Mouse (Mus musculus): ENCODE measurements around the gene Mfsd4b2. TPM values are rescaled to one million over a fixed set of nuclear protein-coding genes. Genes with fewer than 3 reads are reported as not detected.

The Mfsd4b2 gene
- polyA plus RNA-seq, 1 experiment = 10.7 TPM

GRCm38 (mm10) chr10:39896503-39896902 lies 30.2 kb downstream of the Mfsd4b2 start:
- DNase-seq (ENCODE audit: low read depth, low spot score) = no peak
- WGBS = 81% methylated on average over 5 of the region's 5 CpGs

GRCm38 (mm10) chr10:39893702-39894697 lies 32.7 kb downstream of the Mfsd4b2 start:
- 61% methylated on average over 11 of the region's 11 CpGs for WGBS
- DNase-seq (ENCODE audit: low read depth, low spot score) = no peak

- 43% methylated on average over 3 of the region's 3 CpGs for WGBS
- DNase-seq (ENCODE audit: low read depth, low spot score) = no peak
Observed at GRCm38 (mm10) chr10:39888621-39889020, 38.1 kb downstream of the Mfsd4b2 start.

Other genes starting within 250 kb of the Mfsd4b2 start
- 9.8 and 10.3 TPM in 2 replicates for gene Rev3l, start 194.8 kb downstream of the Mfsd4b2 start, polyA plus RNA-seq (2012; rRNA removed)
- 0.99 and 1.5 TPM in 2 replicates for gene Mfsd4b4, start 27.7 kb downstream of the Mfsd4b2 start, polyA plus RNA-seq (2012; rRNA removed)
- gene Mfsd4b3, start 33.2 kb upstream of the Mfsd4b2 start, polyA plus RNA-seq (2012; rRNA removed) = 11.3 and 20.8 TPM in 2 replicates
- 0.57 and 1.2 TPM in 2 replicates for gene Mfsd4b5, start 59.7 kb upstream of the Mfsd4b2 start, polyA plus RNA-seq (2012; rRNA removed)
- 0.07 TPM in 1 of 2 replicates, not detected in the other for gene Mfsd4b1, start 98.3 kb upstream of the Mfsd4b2 start, polyA plus RNA-seq (2012; rRNA removed)
- 32.4 and 108 TPM in 2 replicates for gene Slc16a10, start 215.3 kb upstream of the Mfsd4b2 start, polyA plus RNA-seq (2012; rRNA removed)